In genomic region chr19:21189216-21189615, GRCm38 (mm10) we compare ENCODE assay signal across 24 mouse cellular contexts.
"Had no signal": no experiment of that assay in that cellular context is flagged by ENCODE, and none has a peak within 500 bp of the region (broad histone marks: within the 10 kb centered on the region; RNA-seq: fewer than 3 reads in every experiment).

No protein-coding gene starts in this region.

- H3K36me3 ChIP-seq: heart, embryonic 13.5 days; heart, embryonic 15.5 days; hindbrain, embryonic 13.5 days; hindbrain, embryonic 15.5 days; kidney, embryonic 15.5 days; limb, embryonic 13.5 days; limb, embryonic 15.5 days had no signal

- H3K27ac ChIP-seq: heart, adult 2 months; heart, embryonic 13.5 days; heart, embryonic 15.5 days; hindbrain, embryonic 13.5 days; hindbrain, embryonic 15.5 days; hindbrain, postnatal 0 days; kidney, embryonic 15.5 days; kidney, postnatal 0 days; limb, embryonic 13.5 days; limb, embryonic 15.5 days had no signal

- H3K4me1 ChIP-seq: heart, embryonic 13.5 days; heart, embryonic 15.5 days; hindbrain, embryonic 13.5 days; hindbrain, embryonic 15.5 days; kidney, embryonic 15.5 days; limb, embryonic 13.5 days; limb, embryonic 15.5 days had no signal

- ATAC-seq: hindbrain, postnatal 0 days; intestine, embryonic 16.5 days had no signal

- H3K9me3 ChIP-seq: heart, embryonic 13.5 days; heart, embryonic 15.5 days; hindbrain, embryonic 13.5 days; hindbrain, embryonic 15.5 days; kidney, embryonic 15.5 days; limb, embryonic 13.5 days; limb, embryonic 15.5 days had no signal

- H3K4me3 ChIP-seq: heart, adult 2 months; heart, embryonic 13.5 days; heart, embryonic 15.5 days; hindbrain, embryonic 13.5 days; hindbrain, embryonic 15.5 days; kidney, embryonic 15.5 days; limb, embryonic 13.5 days; limb, embryonic 15.5 days had no signal

- H3K27me3 ChIP-seq: heart, embryonic 13.5 days; heart, embryonic 15.5 days; hindbrain, embryonic 13.5 days; hindbrain, embryonic 15.5 days; kidney, embryonic 15.5 days; limb, embryonic 13.5 days; limb, embryonic 15.5 days had no signal

- DNase-seq: gastrocnemius, postnatal 14 days; gastrocnemius, postnatal 36 days; heart, adult 11 months; heart, adult 2 months; heart, postnatal 14 days; heart, postnatal 36 days; kidney, adult 11 months; kidney, adult 2 months; kidney, adult 9 months; kidney, postnatal 14 days; kidney, postnatal 36 days; layer of hippocampus, adult 9-11 months; layer of hippocampus, postnatal 36 days; left cerebral cortex, postnatal 4 days had no signal
